Mouse (Mus musculus) olfactory bulb, adult 2 months (tissue): ENCODE data around the gene Spryd7.

ENCODE experiments used
- CTCF ChIP-seq: fragments of 200-500 bp; IDR thresholded peaks from 2 replicates; pipeline ENCODE4 v1.5.1; 2012; ENCODE audit warnings: low read depth, mild to moderate bottlenecking, low read length, moderate library complexity; ENCODE audit not compliant: insufficient read depth
- POLR2A ChIP-seq: fragments of 200-500 bp; IDR thresholded peaks from 2 replicates; pipeline ENCODE4 v1.6.1; 2012; ENCODE audit warnings: mild to moderate bottlenecking, low read depth, low read length, moderate library complexity; ENCODE audit not compliant: insufficient read depth

DNA sequence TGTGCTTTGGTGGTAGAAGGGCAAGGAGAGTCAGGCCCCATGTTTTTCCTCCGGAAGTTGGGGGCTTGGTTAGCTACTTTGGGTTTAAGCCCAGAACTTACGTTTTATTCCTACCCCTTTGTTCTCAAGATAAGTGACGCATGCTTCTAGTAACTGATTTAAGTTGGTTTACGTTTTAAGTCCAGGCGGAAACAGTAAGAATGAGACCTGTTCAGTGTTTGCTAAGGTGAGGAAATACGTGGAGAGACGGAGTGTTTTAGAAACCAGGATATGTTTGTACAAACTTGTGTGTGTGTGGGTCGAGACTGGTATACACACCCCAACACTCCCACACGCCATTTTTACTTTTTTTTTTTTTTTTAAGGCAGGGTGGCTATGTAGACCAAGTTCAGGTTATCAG is 44.7 kb upstream of the Spryd7 start:
- TF ChIP-seq POLR2A (no peak), CTCF (no peak)
